Mouse (Mus musculus) lung, postnatal 0 days (tissue): ENCODE data around the gene Kcnq1.

Experiments used
- CTCF ChIP-seq: IDR thresholded peaks from 2 replicates; pipeline ENCODE4 v1.5.1; 2016; ENCODE audit warnings: antibody characterized with exemption, mild to moderate bottlenecking
- EP300 ChIP-seq: IDR thresholded peaks from 2 replicates; pipeline ENCODE4 v1.6.1; 2016; ENCODE audit warnings: antibody characterized with exemption, mild to moderate bottlenecking, control low read depth

- TF ChIP-seq CTCF = no peak
- TF ChIP-seq EP300 = no peak
Measured at GRCm38 (mm10) chr7:143404296-143404695, 298.1 kb downstream of the Kcnq1 start.
